Mouse (Mus musculus) MEL (cell line): ENCODE data around the gene Acaca. TPM values are rescaled to one million over a fixed set of nuclear protein-coding genes. Genes with fewer than 3 reads are reported as not detected.

Experiments used
- DNase-seq: peaks from one replicate; pipeline ENCODE4 v3.0.0; 2011; ENCODE audit warnings: low read depth, low spot score
- H3K27ac ChIP-seq: 2 replicates; pipeline ENCODE4 v1.5.1; 2012; ENCODE audit warnings: low read depth, mild to moderate bottlenecking, control low read depth, low read length, moderate library complexity; ENCODE audit not compliant: control insufficient read depth
- H3K27me3 ChIP-seq, 2 experiments: fragments of 150-350 bp in 1 of 2; sonication (generic) in 1 of 2; 2 replicates each; pipeline ENCODE4 v1.6.1; 2012; ENCODE audit warnings: low read length in 2 of 2, mild to moderate bottlenecking in 2 of 2, improper control_type of control experiment in 1 of 2, moderate library complexity in 1 of 2; ENCODE audit not compliant: insufficient read depth in 2 of 2, control insufficient read depth in 1 of 2
- H3K36me3 ChIP-seq, 2 experiments: 2 replicates each; pipeline ENCODE4 v1.6.1; 2012 to 2014; ENCODE audit warnings: low read length in 2 of 2, improper control_type of control experiment in 1 of 2, inconsistent platforms in 1 of 2, mild to moderate bottlenecking in 1 of 2; ENCODE audit not compliant: insufficient read depth in 2 of 2, control insufficient read depth in 1 of 2
- H3K4me1 ChIP-seq, 2 experiments: fragments of 150-350 bp in 1 of 2; sonication (generic) in 1 of 2; 2 replicates each; pipeline ENCODE4 v1.6.1; 2012; ENCODE audit warnings: low read length in 2 of 2, improper control_type of control experiment in 1 of 2, mild to moderate bottlenecking in 1 of 2; ENCODE audit not compliant: insufficient read depth in 2 of 2, control insufficient read depth in 1 of 2
- H3K4me3 ChIP-seq, 2 experiments: fragments of 150-350 bp in 1 of 2; sonication (generic) in 1 of 2; 2 replicates each; pipeline ENCODE4 v1.5.1; 2012; ENCODE audit warnings: low read depth in 2 of 2, low read length in 2 of 2, mild to moderate bottlenecking in 2 of 2, moderate library complexity in 2 of 2, control low read depth in 1 of 2, improper control_type of control experiment in 1 of 2; ENCODE audit not compliant: control insufficient read depth in 1 of 2, insufficient read depth in 1 of 2
- H3K79me2 ChIP-seq: 2 replicates; pipeline ENCODE4 v1.6.1; 2012; ENCODE audit warnings: mild to moderate bottlenecking, low read length, moderate library complexity; ENCODE audit not compliant: control insufficient read depth, poor library complexity, insufficient read depth
- H3K9ac ChIP-seq: 2 replicates; pipeline ENCODE4 v1.6.1; 2012; ENCODE audit warnings: low read depth, mild to moderate bottlenecking, control low read depth, low read length, moderate library complexity; ENCODE audit not compliant: control insufficient read depth, poor library complexity, severe bottlenecking
- H3K9me3 ChIP-seq: fragments of 150-350 bp; sonication (generic); replicated peaks from 2 replicates; pipeline ENCODE4 v1.6.1; 2012; ENCODE audit warnings: mild to moderate bottlenecking, low read length, improper control_type of control experiment, moderate library complexity; ENCODE audit not compliant: insufficient read depth
- CTCF ChIP-seq, 3 experiments: IDR thresholded peaks in 2 of 3; conservative IDR thresholded peaks in 1 of 3; 2 replicates each; pipeline ENCODE4 v1.5.1; 2011 to 2012; ENCODE audit warnings: low read length in 3 of 3, low read depth in 2 of 3, mild to moderate bottlenecking in 2 of 3, improper control_type of control experiment in 1 of 3, inconsistent platforms in 1 of 3, mixed read lengths in 1 of 3, moderate library complexity in 1 of 3; ENCODE audit not compliant: control insufficient read depth in 1 of 3, insufficient read depth in 1 of 3, poor library complexity in 1 of 3, severe bottlenecking in 1 of 3
- E2F4 ChIP-seq: IDR thresholded peaks from 2 replicates; pipeline ENCODE4 v1.6.1; 2011; ENCODE audit warnings: low read depth, low read length, improper control_type of control experiment, borderline replicate concordance
- ELF1 ChIP-seq: IDR thresholded peaks from 2 replicates; pipeline ENCODE4 v1.6.1; 2014; ENCODE audit warnings: low read depth, mild to moderate bottlenecking, inconsistent platforms, low read length, improper control_type of control experiment, moderate library complexity
- EP300 ChIP-seq, 2 experiments: IDR thresholded peaks; 2 replicates each; pipeline ENCODE4 v1.6.1; 2011; ENCODE audit warnings: improper control_type of control experiment in 2 of 2, low read length in 2 of 2, low read depth in 1 of 2, mild to moderate bottlenecking in 1 of 2
- ETS1 ChIP-seq: IDR thresholded peaks from 2 replicates; pipeline ENCODE4 v1.6.1; 2012; ENCODE audit warnings: low read depth, mild to moderate bottlenecking, inconsistent platforms, low read length, improper control_type of control experiment, moderate library complexity
- HCFC1 ChIP-seq: IDR thresholded peaks from 2 replicates; pipeline ENCODE4 v1.6.1; 2012; ENCODE audit warnings: low read depth, mild to moderate bottlenecking, inconsistent platforms, low read length, improper control_type of control experiment, moderate library complexity
- MAFK ChIP-seq: IDR thresholded peaks from 2 replicates; pipeline ENCODE4 v1.6.1; 2011; ENCODE audit warnings: low read depth, mild to moderate bottlenecking, low read length, improper control_type of control experiment, borderline replicate concordance
- MAX ChIP-seq: IDR thresholded peaks from 2 replicates; pipeline ENCODE4 v1.6.1; 2011; ENCODE audit warnings: low read length, improper control_type of control experiment
- MAZ ChIP-seq: IDR thresholded peaks from 2 replicates; pipeline ENCODE4 v1.6.1; 2012; ENCODE audit warnings: low read depth, mild to moderate bottlenecking, inconsistent platforms, low read length, improper control_type of control experiment
- MEF2A ChIP-seq: IDR thresholded peaks from 2 replicates; pipeline ENCODE4 v1.6.1; 2014; ENCODE audit warnings: low read depth, mild to moderate bottlenecking, inconsistent platforms, low read length, improper control_type of control experiment; ENCODE audit not compliant: poor library complexity, insufficient replicate concordance, severe bottlenecking; ENCODE audit errors: extremely low read depth
- MXI1 ChIP-seq: IDR thresholded peaks from 2 replicates; pipeline ENCODE4 v1.6.1; 2011; ENCODE audit warnings: mild to moderate bottlenecking, low read depth, low read length, improper control_type of control experiment
- NELFE ChIP-seq: IDR thresholded peaks from 2 replicates; pipeline ENCODE4 v1.6.1; 2011; ENCODE audit warnings: low read depth, low read length, improper control_type of control experiment
- POLR2A ChIP-seq, 2 experiments: IDR thresholded peaks; 2 replicates each; pipeline ENCODE4 v1.6.1; 2011 to 2012; ENCODE audit warnings: low read length in 2 of 2, mild to moderate bottlenecking in 2 of 2, control low read depth in 1 of 2, improper control_type of control experiment in 1 of 2, low read depth in 1 of 2, moderate library complexity in 1 of 2; ENCODE audit not compliant: control insufficient read depth in 1 of 2, insufficient read depth in 1 of 2, poor library complexity in 1 of 2
- RAD21 ChIP-seq: IDR thresholded peaks from 2 replicates; pipeline ENCODE4 v1.6.1; 2011; ENCODE audit warnings: mild to moderate bottlenecking, low read depth, low read length, improper control_type of control experiment
- SMC3 ChIP-seq: IDR thresholded peaks from 2 replicates; pipeline ENCODE4 v1.6.1; 2011; ENCODE audit warnings: low read depth, low read length, improper control_type of control experiment
- TCF12 ChIP-seq: IDR thresholded peaks from 2 replicates; pipeline ENCODE4 v1.6.1; 2014; ENCODE audit warnings: low read depth, mild to moderate bottlenecking, inconsistent platforms, low read length, improper control_type of control experiment, moderate library complexity
- USF2 ChIP-seq, 2 experiments: IDR thresholded peaks; 2 replicates each; pipeline ENCODE4 v1.6.1; 2011 to 2012; ENCODE audit warnings: improper control_type of control experiment in 2 of 2, low read length in 2 of 2, borderline replicate concordance in 1 of 2, inconsistent platforms in 1 of 2, low read depth in 1 of 2, mild to moderate bottlenecking in 1 of 2; ENCODE audit not compliant: insufficient read depth in 1 of 2
- ZC3H11A ChIP-seq: IDR thresholded peaks from 2 replicates; pipeline ENCODE4 v1.6.1; 2012; ENCODE audit warnings: low read depth, mild to moderate bottlenecking, inconsistent platforms, low read length, improper control_type of control experiment
- polyA plus RNA-seq, 2 experiments: library from polyadenylated mRNA; stranded (reverse) in 1 of 2; unstranded in 1 of 2; fragments of >175 nt in 1 of 2; fragments of >200 nt in 1 of 2; gene quantifications; 2 replicates each; pipeline versions ENCODE4 v1.2.1 to v1.2.4; 2012; ENCODE audit warnings: low replicate concordance in 2 of 2, low read depth in 1 of 2; ENCODE audit not compliant: insufficient read length in 2 of 2, insufficient read depth in 1 of 2, missing spikeins in 1 of 2
- total RNA-seq: library from RNA; depleted of rRNA; stranded (reverse); fragments of 300-350 nt; gene quantifications from 2 replicates; pipeline ENCODE4 v1.2.3, GENCODE M21; 2012

Gene Acaca
- total and polyA plus RNA-seq, 3 experiments, result 32.0 to 52.0 (median 33.9) TPM

DNA sequence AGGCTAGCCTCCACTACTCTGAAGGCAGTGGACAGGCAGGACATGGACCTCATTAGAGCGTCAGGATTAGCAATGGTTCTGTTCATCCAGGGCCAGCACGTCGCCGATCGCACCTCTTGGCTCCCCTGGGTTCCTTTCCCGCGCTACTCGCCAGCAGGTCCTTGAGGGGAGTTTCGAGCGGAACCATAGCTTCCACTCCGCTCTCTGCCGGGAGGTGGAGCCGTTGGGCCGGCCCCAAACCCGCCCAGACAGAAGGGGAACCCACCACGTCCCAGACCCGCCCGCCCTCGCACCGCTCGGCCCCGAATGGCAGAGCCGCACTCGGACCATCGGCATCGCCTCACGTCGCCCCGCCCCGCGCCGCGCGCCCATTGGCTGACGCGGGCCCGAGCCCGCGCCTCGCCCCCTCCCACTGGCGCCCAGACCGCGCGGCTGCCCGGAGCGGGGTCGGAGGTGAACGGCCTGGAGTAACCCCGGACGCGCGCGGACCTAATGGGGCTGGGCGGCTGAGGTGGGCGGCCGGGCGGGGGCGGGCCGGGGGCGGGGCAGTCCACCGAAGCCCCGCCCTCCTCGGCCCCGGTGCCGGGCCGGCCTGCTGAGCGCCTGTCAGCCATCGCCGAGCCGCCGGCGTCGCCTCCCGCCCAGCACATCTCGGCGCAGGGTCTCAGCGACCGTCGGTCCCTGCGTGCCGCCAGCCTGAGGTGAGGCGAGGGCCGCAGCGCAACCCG is 49.9 kb downstream of the Acaca start:
- Histone ChIP-seq H3K4me3 (peak overlapping the region; percentile 80 to 96), H3K79me2 (peaks cover 25% of the 10 kb centered on the region), H3K36me3 (peaks cover 0 to 19% of the 10 kb centered on the region in 2 experiments; a peak in 3 of 4 replicates), H3K27me3 (no peaks in the 10 kb centered on the region), H3K9ac (peak overlapping the region; percentile 87), H3K27ac (peak overlapping the region; percentile 60), H3K9me3 (no peaks in the 10 kb centered on the region), H3K4me1 (peaks cover 4 to 20% of the 10 kb centered on the region in 2 experiments; a peak in 3 of 4 replicates)
- peak; percentile 95 for DNase-seq
- TF ChIP-seq RAD21, result peak; percentile 11
- TF ChIP-seq MXI1, result peak; percentile 19; the same call in 1 of the 2 replicates
- TF ChIP-seq MAX, result peak; percentile 66; the same call in 1 of the 2 replicates
- peak; percentile 72; the same call in 1 of the 2 replicates for TF ChIP-seq MAZ
- TF ChIP-seq HCFC1, result peak; percentile 21; the same call in 1 of the 2 replicates
- peak; percentile 24; the same call in 1 of the 2 replicates for TF ChIP-seq E2F4
- TF ChIP-seq MEF2A, result no peak
- peak in 2 of 3 experiments; percentile 50 to 68; a peak in 5 of 6 replicates for TF ChIP-seq CTCF (IDR thresholded peaks at IDR 0.05 in 2 of 3, conservative IDR thresholded peaks at IDR 0.05 in 1 of 3; ENCODE audit: control insufficient read depth in 1 of 3, insufficient read depth in 1 of 3, low read depth in 2 of 3, low read length in 3 of 3, poor library complexity in 1 of 3, severe bottlenecking in 1 of 3)
- peak; percentile 46 for TF ChIP-seq NELFE
- TF ChIP-seq ZC3H11A, result no peak
- peak; percentile 31; the same call in 1 of the 2 replicates for TF ChIP-seq SMC3
- peak; percentile 53; the same call in 1 of the 2 replicates for TF ChIP-seq TCF12
- TF ChIP-seq ELF1, result 0 out of 2 replicates have a peak, but pooled peaks have one; percentile 6
- TF ChIP-seq EP300 (IDR thresholded peaks at IDR 0.05; ENCODE audit: low read depth in 1 of 2, low read length in 2 of 2), result 0 out of 4 replicates have a peak, but pooled peaks of 1 of the 2 experiments have one; percentile 21
- no peak for TF ChIP-seq MAFK
- TF ChIP-seq USF2 (IDR thresholded peaks at IDR 0.05; ENCODE audit: borderline replicate concordance in 1 of 2, insufficient read depth in 1 of 2, low read depth in 1 of 2, low read length in 2 of 2), result no peak
- no peak for TF ChIP-seq ETS1
- peak; percentile 33 to 62; a peak in 3 of 4 replicates for TF ChIP-seq POLR2A (IDR thresholded peaks at IDR 0.05; ENCODE audit: control insufficient read depth in 1 of 2, insufficient read depth in 1 of 2, low read depth in 1 of 2, low read length in 2 of 2, poor library complexity in 1 of 2)
